Mouse (Mus musculus) brain, adult 2 months (tissue): ENCODE data around the gene Commd1.

Source experiments
- DNase-seq: peaks from one replicate; pipeline ENCODE4 v3.0.0; 2011; ENCODE audit warnings: low read depth, low spot score

Commd1 gene

DNA sequence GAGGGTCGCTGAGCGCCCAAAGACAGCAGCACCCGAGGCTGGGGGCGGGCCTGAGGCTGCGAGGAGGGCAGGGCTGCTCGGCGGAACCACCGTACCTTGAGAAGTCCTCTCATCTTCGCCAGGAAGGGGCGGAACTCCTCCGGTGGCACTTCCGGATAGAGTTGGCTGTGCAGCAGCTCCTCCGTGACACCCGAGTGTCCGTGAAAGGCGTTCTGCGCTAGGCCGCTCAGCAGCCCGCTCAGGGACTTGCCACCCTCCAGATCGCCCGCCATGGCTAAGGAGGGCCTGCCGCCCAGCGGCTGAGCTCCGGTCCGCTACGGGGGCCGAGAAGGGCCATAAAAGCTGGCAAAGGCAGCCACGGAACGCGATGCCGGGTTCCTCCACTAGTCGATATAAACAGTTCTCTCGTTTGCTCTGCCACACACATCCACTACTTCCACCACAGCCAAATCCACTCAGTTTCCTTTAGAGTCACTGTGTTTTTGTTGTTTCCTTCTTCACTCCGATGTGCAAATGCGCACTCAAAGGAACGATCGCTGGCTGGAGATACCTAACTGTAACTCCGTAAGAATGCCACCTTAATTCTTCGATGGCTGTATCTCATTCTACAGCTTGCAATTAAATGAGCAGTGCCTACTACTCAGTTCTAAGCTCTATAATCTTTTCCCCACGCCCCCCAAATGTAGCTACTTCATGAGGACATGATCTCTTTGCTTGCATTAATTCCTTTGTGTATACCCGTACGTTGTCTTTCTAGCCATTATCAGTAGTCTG is at the start of gene Commd1, which contains the start of gene Gm28048:
Gene Commd1, minus strand, starts transcription at position 399 of the 774 bp plus-strand sequence.
Gene Gm28048, minus strand, starts transcription at position 107 of the 774 bp plus-strand sequence.
- peak; percentile 98 for DNase-seq

DNA sequence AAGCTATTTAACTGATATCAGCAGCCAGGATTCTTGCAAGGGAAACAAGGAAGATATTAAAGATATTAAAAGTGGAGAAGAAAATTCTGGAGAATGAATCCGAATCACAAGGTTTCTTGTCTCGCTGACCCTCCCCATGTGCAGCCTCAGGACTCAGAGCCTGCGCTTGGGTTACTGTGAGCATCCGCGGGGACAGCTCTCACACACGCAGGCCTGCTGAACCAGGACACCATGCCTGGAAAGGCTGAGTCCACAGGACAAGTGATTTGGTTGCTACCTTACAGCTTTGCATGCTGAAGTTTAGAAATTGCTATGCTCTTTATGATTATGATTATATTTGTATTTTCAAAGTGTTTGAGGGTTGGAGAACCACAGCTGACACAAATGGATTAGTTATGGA is 47.2 kb upstream of the Commd1 start:
- no peak for DNase-seq

DNA sequence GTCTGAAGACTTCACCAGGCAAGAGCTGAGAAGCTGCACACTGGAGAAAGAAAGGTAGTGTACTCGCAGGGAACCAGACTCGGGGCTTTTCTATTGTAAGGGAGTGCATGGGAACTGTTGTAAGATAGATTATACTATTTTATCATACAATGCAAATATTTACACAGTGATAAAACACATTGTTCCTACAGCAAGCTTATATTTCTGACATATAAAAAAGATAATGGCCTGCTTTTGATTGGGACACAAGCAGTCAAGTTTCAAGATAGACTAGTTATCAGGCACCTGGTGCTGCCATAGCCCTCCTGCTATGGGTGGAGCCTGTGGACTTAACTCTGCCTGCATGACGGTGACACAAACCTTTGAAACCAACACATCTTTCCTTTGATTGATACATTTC is 46.8 kb upstream of the Commd1 start:
- no peak for DNase-seq

DNA sequence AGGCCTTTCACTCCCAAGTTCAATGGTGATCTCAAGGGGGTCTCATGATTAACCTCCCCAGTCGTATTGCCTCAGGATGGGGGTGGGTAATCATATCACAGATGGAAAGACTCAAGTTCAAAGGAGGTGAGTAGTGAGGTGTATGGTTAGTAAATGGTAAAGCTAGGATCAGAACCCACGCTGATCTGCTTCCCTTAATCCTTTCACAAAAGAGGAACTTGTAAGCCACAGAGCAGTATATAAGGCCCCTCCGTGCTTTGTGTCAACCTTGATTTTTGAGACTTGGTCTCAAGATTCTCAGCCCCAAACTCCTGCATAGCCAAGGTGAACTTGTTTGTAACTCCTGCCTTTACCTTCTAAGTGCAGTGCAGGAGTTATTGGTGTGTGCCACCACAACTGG is 42.0 kb upstream of the Commd1 start:
- no peak for DNase-seq

DNA sequence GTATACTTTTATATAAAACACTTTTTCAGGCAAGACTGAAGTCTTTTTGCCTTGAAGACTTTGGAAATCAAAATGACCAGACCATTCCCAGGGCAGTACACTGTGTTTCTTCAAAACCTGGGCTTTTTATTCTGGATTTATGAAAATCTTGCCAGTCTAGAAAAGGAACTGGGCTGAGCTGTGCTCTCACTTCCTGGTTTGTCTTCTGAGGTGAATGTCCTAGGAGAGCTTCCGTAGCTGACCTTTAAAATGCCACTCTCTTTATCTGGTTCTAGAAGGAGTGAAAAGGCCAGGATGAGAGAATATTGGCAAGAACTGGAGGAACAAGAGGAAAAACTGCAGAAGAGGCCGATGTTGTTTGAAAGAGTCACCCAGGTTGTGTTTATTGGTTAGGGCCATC is 41.0 kb upstream of the Commd1 start:
- no peak for DNase-seq

DNA sequence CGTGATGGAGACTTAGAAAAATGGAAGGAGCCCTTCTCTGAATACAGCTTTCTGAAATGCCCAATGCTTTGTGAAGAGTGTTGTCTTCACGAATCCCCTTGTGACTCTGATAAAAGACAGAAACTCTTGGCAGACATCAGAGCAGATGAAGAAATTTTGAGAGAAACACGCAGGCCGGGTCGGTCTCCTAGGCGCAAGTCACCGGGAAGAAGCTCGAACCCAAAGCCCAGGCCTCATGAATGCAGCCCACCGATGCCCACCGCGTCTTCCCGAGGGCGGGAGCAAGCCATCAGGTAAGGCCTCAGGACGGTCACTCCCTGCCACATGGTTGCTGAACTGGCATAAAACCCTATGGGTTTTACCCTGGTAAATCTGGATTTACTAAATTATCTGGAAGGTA is 38.7 kb upstream of the Commd1 start:
- DNase-seq = no peak

DNA sequence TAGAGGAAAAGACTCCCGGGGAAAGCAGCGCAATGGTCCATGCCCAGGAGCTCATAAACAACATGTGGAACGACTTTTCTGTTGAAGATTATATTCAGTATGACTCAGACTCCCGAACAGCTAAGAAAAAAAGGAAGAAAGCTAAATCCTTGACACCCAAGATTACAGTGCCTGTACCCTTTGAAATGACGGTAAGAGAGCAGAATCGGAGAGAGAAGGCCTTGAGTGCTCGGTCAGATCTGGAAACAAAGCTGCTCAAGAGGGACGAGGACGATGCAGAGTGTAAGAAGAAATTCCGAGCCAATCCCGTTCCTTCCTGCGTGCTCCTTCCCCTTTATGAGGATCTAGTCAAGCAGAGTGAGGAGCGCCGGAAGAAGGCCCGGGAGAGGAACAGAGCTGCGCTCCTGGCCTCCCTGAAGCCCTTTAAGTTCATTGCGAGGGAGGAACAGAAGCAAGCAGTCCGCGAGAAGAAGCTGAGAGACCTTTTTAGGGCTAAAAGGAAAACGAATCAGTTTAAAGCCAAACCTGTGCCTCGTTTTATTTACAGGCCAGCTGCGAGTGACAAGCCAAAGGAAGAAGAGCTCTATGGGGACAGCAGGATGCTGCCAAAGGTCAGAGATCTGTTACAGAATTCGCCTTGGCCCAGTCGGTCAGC is 38.1 kb upstream of the Commd1 start:
- DNase-seq = no peak

DNA sequence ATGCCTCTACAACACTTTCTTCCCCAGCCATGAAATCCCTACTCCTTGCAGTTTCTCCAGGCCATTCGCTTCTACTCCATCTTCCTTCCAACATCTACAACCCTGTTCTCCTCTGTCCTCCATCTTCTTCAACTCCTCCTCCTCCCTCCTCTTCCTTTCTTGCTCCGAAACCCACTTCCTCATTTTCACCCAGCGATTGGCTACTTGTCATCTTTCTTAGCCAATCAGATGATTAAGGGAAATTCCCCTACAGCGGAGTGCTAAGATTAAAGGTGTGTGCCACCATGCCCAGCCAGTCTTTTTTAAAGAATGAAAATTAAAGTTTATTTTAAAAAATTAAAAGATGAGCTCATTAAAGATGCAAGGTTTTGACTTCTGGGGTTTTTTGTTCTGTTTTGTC is 35.8 kb upstream of the Commd1 start:
- DNase-seq = no peak

DNA sequence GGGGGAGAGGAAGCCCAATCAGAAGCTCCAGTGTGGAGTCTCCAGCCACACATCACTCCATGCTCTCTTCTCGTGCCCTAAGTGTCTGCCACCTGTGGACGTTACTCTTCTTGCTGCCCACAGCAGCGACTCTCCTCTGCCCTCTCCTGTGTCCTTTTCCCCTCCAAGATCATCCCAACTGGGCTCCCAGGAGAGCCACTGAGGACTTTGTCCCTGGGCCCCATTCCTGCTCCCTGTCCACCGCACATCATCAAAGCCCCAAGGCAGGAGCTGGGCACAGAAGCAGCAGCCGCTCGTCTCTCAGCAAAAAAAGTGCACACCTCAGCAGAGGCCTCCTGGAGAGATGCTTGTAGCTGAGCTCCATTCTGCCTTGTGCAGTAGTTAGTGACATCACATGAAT is 32.8 kb upstream of the Commd1 start:
- DNase-seq = no peak

DNA sequence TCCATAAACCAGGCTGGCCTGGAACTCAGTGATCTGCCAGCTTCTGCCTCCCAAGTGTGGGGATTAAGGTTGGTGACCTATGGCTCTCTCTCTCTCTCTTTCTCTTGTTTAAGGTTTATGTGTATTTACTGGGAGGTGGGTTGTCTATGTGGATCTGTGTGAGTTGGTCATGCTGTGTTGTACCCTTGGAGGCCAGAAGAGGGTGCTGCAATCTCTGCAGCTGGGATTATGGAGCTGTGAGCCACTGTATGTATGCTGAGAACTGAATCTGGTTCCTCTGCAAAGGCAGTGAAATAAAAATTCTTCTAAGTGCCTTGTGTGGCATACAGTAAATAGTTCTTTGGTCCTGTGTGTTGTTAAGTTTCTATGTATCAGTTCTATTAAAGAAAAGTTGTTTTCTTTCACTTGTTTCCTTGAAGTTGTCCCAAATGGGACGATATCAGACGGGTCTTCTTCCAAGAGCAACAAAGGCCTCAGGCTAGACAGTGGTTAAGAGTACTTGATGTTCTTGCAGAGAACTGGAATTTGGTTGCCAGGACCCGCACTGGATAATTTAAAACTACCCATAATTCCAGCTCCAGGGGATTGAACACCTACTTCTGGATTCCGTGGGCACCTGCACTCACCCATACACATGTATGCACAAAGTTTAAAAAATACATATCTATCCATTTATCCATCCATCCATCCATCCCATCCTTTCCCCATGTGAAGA is 31.6 kb upstream of the Commd1 start:
- DNase-seq = no peak

DNA sequence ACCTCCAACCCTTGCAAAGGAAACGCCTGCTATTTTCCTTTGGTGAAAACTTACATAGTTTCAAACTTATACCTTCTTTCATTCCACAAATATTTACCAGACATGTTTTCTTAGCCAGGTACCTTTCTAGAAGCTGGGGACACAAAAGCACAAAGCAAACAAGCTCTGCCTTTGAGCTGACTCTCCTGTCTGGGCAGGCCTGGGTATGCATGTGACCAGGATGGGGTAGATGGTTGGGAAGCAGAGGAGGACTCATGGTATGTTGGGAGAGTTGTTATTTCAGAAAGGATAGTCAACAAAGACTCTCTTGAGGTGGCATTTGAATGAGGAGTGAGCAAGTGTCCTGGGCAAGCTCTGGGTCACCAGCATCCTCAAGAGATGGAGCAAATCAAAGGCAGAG is 30.9 kb upstream of the Commd1 start:
- no peak for DNase-seq

DNA sequence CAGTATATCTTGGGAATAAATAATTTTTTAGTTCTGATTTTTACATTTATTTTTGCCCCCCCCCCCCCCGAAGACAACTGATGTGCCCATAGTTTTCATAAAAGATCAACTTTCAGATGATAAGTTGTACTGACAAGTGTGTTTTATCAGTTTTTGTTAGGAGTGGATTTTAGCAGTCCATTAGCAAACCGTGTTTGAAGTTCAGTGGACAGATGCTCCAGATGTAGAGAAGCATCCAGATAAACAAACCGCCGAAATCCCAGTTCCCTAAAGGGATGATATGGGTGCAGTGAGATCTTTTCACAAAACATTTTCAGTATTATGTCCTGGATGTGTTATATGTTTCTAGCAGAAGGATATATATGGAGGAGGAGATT is 26.6 kb upstream of the Commd1 start:
- no peak for DNase-seq

DNA sequence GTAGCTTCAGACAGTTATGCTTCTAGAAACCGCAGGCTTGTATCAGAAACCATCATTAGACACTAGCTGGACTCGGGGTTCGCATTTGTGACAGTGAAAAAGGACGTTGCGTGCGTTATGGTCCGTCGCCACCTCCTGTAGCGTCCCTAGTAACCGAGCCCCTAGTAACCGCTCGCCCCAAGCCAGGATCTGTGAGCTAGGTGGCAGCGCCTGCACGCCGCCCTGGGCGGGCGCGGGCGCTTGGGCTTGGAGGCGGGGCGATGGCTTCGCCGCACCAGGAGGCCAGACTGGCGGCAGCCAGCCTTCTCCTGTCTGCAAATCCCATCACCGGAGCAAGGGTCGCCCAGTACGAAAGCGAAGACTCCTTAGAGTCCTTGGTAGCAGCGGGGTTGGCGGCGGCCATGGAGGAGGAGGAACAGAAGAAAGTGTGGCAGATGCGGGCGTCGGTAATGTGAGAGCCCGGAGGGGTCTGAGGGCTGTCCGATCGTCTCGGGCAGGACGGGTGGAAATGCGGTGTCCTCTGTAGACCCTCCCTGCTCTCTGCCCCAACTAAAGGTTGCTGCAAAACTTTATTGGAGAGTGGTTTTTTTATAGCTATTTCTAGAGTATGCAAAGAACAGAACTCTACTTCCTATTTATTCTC is 26.1 kb upstream of the Commd1 start:
- DNase-seq = peak; percentile 93

DNA sequence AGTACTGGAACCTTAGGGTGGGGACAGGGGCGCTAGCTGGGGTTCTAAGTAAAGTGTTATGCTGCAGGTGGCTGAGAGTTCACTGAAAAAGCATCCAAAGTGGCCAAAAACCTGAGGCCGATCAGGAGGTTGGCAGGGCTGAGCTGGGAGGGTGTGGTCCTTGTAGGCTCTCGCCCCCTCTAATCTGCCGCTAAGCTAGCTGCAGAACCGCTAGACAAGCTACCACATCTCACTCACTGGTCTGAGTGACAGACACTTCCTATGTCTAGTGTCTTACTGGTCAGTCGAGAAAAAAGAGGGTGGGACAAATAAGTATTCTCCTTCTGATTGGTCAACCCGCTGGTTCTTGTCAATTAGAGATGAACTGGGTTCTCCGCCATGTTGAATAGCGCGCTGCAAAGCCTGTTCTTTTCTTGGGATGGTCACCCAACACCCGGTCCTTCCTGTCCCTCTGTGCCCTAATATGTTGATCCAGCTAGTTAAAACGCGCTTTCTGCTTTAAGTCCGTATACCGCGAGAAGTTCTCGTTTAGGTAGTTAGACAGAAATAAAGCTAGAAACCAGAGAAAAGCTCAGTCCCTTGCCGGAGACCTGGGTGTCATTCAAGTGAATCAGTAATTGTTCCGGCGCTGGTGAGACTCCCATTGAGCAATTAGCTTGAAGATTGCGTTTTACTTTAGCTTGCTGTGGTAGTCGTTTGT is 25.4 kb upstream of the Commd1 start, which contains the start of gene Fam161a:
Gene Fam161a, plus strand, starts transcription at position 51 of the 700 bp plus-strand sequence.
- peak; percentile 98 for DNase-seq

DNA sequence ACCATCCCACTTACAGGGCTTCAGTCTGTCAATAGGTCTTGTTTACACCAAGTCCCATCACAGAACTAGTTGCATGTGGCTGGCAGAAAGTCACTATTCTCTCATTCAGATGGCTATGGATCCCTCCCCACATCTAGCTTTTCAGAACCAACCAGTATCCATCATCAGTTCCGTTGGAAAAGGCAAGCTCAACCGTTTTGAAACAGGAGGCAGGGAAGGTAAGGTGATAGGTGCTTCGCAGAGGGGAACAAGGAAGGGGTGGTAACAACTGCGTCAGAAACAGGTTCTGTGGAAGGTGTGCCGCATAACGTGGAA is 24.9 kb upstream of the Commd1 start:
- no peak for DNase-seq

DNA sequence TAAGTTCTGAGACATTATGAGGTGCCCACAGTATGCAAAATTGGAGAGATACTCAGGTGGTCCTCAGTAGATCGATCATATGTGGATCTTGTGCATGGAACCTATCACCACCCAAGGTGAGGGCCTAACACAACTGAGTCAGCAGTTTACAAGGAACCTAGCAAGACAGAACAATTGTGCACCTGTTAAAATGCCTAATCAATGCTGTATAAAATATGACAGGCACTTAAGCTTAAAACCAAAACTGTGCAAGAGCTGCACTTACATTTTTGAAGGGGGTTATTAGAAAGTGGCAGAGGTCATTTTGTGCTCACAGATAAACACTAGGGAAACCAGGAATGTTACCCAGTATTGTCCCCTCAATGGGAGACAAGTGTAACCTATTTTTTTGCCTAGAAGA is 23.1 kb upstream of the Commd1 start:
- no peak for DNase-seq

DNA sequence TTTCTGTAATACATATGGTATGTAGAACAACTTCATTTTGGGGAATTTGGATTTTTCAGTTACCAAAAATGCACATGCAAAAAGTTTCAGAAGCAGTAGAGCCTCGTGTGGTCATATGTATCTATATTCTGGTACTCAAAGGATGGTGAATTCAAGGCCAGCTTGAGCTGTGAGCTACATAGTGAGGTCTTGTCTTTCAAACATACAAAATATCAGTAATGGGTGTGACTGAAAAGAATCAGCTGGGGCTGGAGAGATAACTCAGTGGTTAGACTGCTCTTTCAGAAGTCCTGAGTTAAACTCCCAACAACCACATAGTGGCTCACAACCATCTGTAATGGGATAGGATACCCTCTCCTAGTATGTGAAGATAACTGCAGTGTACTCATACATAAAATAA is 16.1 kb upstream of the Commd1 start:
- no peak for DNase-seq

DNA sequence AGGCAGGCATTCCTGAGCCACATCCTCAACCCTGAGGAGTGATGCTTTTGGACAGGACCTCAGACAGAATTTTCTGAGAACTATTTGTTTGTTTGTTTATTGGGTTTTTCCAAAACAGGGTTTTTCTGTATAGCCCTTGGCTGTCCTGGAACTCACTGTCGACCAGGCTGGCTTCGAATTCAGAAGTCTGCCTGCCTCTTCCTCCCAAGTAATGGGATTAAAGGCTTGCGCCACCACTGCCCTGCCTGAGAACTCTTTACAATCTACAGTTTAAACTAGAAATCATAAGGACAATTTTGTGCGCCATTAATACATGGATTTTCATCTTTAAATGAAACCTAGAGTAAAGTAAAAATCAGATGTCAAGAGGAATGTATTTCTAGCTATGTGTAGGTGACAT is 13.3 kb upstream of the Commd1 start:
- no peak for DNase-seq

DNA sequence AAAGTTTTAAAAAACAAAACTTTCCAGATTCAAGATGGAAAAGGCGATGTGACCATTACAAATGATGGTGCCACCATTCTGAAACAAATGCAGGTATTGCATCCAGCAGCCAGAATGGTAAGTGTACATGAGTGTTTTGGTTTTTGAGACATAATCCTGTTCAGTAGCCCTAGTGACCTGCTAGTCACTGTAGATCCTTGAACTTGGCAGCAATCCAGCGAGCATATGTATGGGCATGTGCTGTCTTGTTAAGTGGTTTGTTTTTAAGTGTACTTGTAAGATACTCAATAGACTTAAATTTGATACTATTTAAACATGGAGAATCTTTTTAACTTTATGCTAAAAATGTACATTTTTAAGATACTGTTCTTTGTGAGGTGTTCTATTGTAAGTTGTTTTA is 12.1 kb upstream of the Commd1 start:
- DNase-seq = peak; percentile 36

DNA sequence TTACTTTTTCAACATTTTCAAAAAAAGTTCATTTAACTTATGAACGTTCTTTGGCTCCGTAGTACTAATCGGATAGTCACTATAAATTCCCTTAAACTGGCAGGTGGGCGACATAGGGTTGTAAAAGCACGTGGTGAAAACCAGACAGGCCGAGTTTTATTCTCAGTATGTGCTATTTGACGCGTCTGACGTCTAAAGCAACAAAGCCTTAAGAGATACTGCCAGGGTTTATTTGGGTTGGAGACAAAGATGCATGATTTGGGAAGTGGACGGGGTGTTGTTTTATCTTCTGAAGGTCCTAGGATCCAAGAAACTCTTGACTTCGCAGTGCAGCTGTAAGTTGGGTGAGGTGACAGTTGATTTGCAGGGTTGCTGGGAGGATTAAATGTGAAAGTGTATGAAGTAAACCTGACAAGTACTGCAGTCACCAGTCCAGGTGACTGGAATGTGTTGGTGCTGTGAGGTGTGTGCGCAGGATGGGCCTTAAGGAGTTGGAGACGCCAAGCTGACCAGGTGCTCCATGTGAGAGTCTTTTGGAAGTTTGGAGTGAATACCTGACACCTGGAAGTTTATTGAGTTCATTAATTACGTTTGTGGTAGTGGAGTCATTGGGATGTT is 9.1 kb upstream of the Commd1 start:
- no peak for DNase-seq

DNA sequence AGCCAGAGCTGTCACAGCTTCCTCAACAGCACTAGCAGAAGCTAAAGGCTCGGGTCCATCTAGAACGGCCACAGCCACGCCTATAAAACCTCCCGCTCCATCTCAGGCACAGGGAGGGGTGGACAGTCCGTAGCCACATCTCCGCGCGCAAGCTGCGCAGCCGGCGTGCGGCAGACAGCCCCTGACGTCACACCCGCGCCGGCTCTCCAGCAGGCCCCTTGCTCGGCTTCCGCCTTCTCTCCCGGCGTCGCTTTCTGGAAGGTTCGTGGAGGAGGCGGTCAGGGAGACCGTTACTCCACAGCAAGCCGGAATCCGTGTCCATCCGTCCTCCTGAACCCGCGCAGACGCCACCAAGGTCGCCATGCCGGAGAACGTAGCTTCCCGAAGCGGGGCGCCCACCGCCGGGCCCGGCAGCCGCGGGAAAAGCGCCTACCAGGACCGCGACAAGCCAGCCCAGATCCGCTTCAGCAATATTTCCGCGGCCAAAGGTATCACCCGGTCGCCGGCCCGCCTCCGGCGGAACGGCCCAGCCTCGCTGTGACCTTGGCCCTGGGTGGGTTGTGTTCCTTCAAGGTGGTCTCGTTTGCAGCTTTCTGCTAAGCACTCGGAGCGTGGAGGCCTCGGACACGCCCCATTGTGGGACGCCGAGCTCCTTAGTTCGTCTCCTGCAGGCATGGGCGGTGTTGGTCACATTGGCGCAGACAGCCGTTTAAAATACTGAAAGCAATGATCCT is 8.4 kb upstream of the Commd1 start, which contains the start of gene Cct4:
Gene Cct4, plus strand, starts transcription at position 127 of the 734 bp plus-strand sequence.
- DNase-seq = peak; percentile 98
